Mouse (Mus musculus): ENCODE measurements at regions not wholly inside any gene's neighbourhood (a gene's known extent, or its start where the extent isn't known, plus 50 kb on each side); places are given as distances from the start of the nearest gene placed in this dataset.

GRCm38 (mm10) chr4:72379515-72379914 is 178.8 kb upstream of the Tle1 start:
- no peak for TF ChIP-seq CTCF (IDR thresholded peaks at IDR 0.05; ENCODE audit: low read depth, low read length)
- no peak for TF ChIP-seq POLR2A (IDR thresholded peaks at IDR 0.05; ENCODE audit: borderline replicate concordance, low read depth, low read length)
